Mouse (Mus musculus): Measurements from ENCODE around the gene Caln1. TPM values are rescaled to one million over a fixed set of nuclear protein-coding genes. Genes with fewer than 3 reads are reported as not detected.

Caln1 gene
- polyA plus RNA-seq, 1 experiment = 6.9 TPM

- no peak for DNase-seq (ENCODE audit: low read depth)
These were observed 25.9 kb downstream of the Caln1 start for GRCm38 (mm10) chr5:130395142-130395541.

GRCm38 (mm10) chr5:130400136-130400917 lies 31.1 kb downstream of the Caln1 start:
- no peak for DNase-seq (ENCODE audit: low read depth)
- TF ChIP-seq CTCF (IDR thresholded peaks at IDR 0.05; ENCODE audit: borderline replicate concordance, extremely low read depth, insufficient read depth, insufficient read length) (no peak), POLR2A (IDR thresholded peaks at IDR 0.05; ENCODE audit: borderline replicate concordance, extremely low read depth, insufficient read depth, insufficient read length, poor library complexity, severe bottlenecking) (no peak)

More at GRCm38 (mm10) chr5:130395142-130395541, 25.9 kb downstream of the Caln1 start:
- no peak for TF ChIP-seq POLR2A (IDR thresholded peaks at IDR 0.05; ENCODE audit: borderline replicate concordance, extremely low read depth, insufficient read depth, insufficient read length, poor library complexity, severe bottlenecking)
- no peak for TF ChIP-seq CTCF (IDR thresholded peaks at IDR 0.05; ENCODE audit: borderline replicate concordance, extremely low read depth, insufficient read depth, insufficient read length)

GRCm38 (mm10) chr5:130405201-130405600 lies 35.9 kb downstream of the Caln1 start:
- DNase-seq (ENCODE audit: low read depth) = peak; percentile 59
- TF ChIP-seq POLR2A (IDR thresholded peaks at IDR 0.05; ENCODE audit: borderline replicate concordance, extremely low read depth, insufficient read depth, insufficient read length, poor library complexity, severe bottlenecking) (no peak), CTCF (IDR thresholded peaks at IDR 0.05; ENCODE audit: borderline replicate concordance, extremely low read depth, insufficient read depth, insufficient read length) (peak; percentile 95)

- no peak for DNase-seq (ENCODE audit: low read depth)
- TF ChIP-seq POLR2A (IDR thresholded peaks at IDR 0.05; ENCODE audit: borderline replicate concordance, extremely low read depth, insufficient read depth, insufficient read length, poor library complexity, severe bottlenecking) = no peak
- no peak for TF ChIP-seq CTCF (IDR thresholded peaks at IDR 0.05; ENCODE audit: borderline replicate concordance, extremely low read depth, insufficient read depth, insufficient read length)
These were observed 40.5 kb downstream of the Caln1 start for GRCm38 (mm10) chr5:130409706-130410105.

- TF ChIP-seq CTCF (IDR thresholded peaks at IDR 0.05; ENCODE audit: borderline replicate concordance, extremely low read depth, insufficient read depth, insufficient read length) (no peak), POLR2A (IDR thresholded peaks at IDR 0.05; ENCODE audit: borderline replicate concordance, extremely low read depth, insufficient read depth, insufficient read length, poor library complexity, severe bottlenecking) (no peak)
- DNase-seq (ENCODE audit: low read depth) = no peak
These were observed 42.3 kb downstream of the Caln1 start for GRCm38 (mm10) chr5:130411516-130411915.

GRCm38 (mm10) chr5:130447438-130447837 lies 78.2 kb downstream of the Caln1 start:
- TF ChIP-seq POLR2A (IDR thresholded peaks at IDR 0.05; ENCODE audit: borderline replicate concordance, extremely low read depth, insufficient read depth, insufficient read length, poor library complexity, severe bottlenecking) = no peak
- no peak for TF ChIP-seq CTCF (IDR thresholded peaks at IDR 0.05; ENCODE audit: borderline replicate concordance, extremely low read depth, insufficient read depth, insufficient read length)
- DNase-seq (ENCODE audit: low read depth) = no peak

- TF ChIP-seq POLR2A (IDR thresholded peaks at IDR 0.05; ENCODE audit: borderline replicate concordance, extremely low read depth, insufficient read depth, insufficient read length, poor library complexity, severe bottlenecking) (no peak), CTCF (IDR thresholded peaks at IDR 0.05; ENCODE audit: borderline replicate concordance, extremely low read depth, insufficient read depth, insufficient read length) (no peak)
- peak; percentile 72 for DNase-seq (ENCODE audit: low read depth)
These were observed 79.2 kb downstream of the Caln1 start for GRCm38 (mm10) chr5:130448491-130448890.

GRCm38 (mm10) chr5:130448931-130449856 lies 79.9 kb downstream of the Caln1 start:
- no peak for TF ChIP-seq POLR2A (IDR thresholded peaks at IDR 0.05; ENCODE audit: borderline replicate concordance, extremely low read depth, insufficient read depth, insufficient read length, poor library complexity, severe bottlenecking)
- TF ChIP-seq CTCF (IDR thresholded peaks at IDR 0.05; ENCODE audit: borderline replicate concordance, extremely low read depth, insufficient read depth, insufficient read length) = no peak
- peak; percentile 43 for DNase-seq (ENCODE audit: low read depth)

GRCm38 (mm10) chr5:130450031-130450541 lies 80.8 kb downstream of the Caln1 start:
- DNase-seq (ENCODE audit: low read depth) = peak; percentile 13
- TF ChIP-seq POLR2A (IDR thresholded peaks at IDR 0.05; ENCODE audit: borderline replicate concordance, extremely low read depth, insufficient read depth, insufficient read length, poor library complexity, severe bottlenecking) (no peak), CTCF (IDR thresholded peaks at IDR 0.05; ENCODE audit: borderline replicate concordance, extremely low read depth, insufficient read depth, insufficient read length) (no peak)

GRCm38 (mm10) chr5:130458076-130458475 lies 88.8 kb downstream of the Caln1 start:
- TF ChIP-seq POLR2A (IDR thresholded peaks at IDR 0.05; ENCODE audit: borderline replicate concordance, extremely low read depth, insufficient read depth, insufficient read length, poor library complexity, severe bottlenecking) (no peak), CTCF (IDR thresholded peaks at IDR 0.05; ENCODE audit: borderline replicate concordance, extremely low read depth, insufficient read depth, insufficient read length) (no peak)
- peak; percentile 2 for DNase-seq (ENCODE audit: low read depth)

- TF ChIP-seq POLR2A (IDR thresholded peaks at IDR 0.05; ENCODE audit: borderline replicate concordance, extremely low read depth, insufficient read depth, insufficient read length, poor library complexity, severe bottlenecking) (no peak), CTCF (IDR thresholded peaks at IDR 0.05; ENCODE audit: borderline replicate concordance, extremely low read depth, insufficient read depth, insufficient read length) (no peak)
- no peak for DNase-seq (ENCODE audit: low read depth)
These were observed 103.0 kb downstream of the Caln1 start for GRCm38 (mm10) chr5:130472209-130472608.
